Mouse (Mus musculus) macrophage (primary cell): Measurements from ENCODE around the gene Ptpn3. TPM values are rescaled to one million over a fixed set of nuclear protein-coding genes. Genes with fewer than 3 reads are reported as not detected.

Experiments used
- H3K27ac ChIP-seq: fragments of 350-480 bp; formaldehyde crosslinking; 2 replicates; pipeline ENCODE4 v1.9.0; 2021
- H3K36me3 ChIP-seq: fragments of 350-480 bp; formaldehyde crosslinking; 2 replicates; pipeline ENCODE4 v1.9.0; 2021; ENCODE audit errors: inconsistent target
- H3K4me3 ChIP-seq: fragments of 350-480 bp; formaldehyde crosslinking; 2 replicates; pipeline ENCODE4 v1.9.0; 2021; ENCODE audit errors: inconsistent target
- H3K79me2 ChIP-seq: fragments of 350-480 bp; formaldehyde crosslinking; 2 replicates; pipeline ENCODE4 v1.9.0; 2021; ENCODE audit errors: inconsistent target
- WGBS: methylation state at CpG from one replicate; pipeline ENCODE4 v1.1.7; 2026; ENCODE audit warnings: inconsistent platforms; ENCODE audit not compliant: missing documents; 5-methylcytosine and 5-hydroxymethylcytosine counted together
- polyA plus RNA-seq: library from polyadenylated mRNA; stranded (reverse); fragments of 250-400 nt; gene quantifications from 3 replicates; pipeline ENCODE4 v1.2.4, GENCODE M21; 2018; ENCODE audit warnings: inconsistent platforms

The Ptpn3 gene
- polyA plus RNA-seq, 1 experiment from 2014 or later: 0.09 TPM

- H3K4me3 ChIP-seq: no peak overlapping the region
- no peaks in the 10 kb centered on the region for H3K79me2 ChIP-seq
- WGBS: 90% methylated on average over 8 of the region's 8 CpGs
- no peak overlapping the region for H3K27ac ChIP-seq
- no peaks in the 10 kb centered on the region for H3K36me3 ChIP-seq
Measured at GRCm38 (mm10) chr4:57262451-57262850, 39.2 kb downstream of the Ptpn3 start.

- no peaks in the 10 kb centered on the region for H3K79me2 ChIP-seq
- WGBS: 83% methylated on average over 9 of the region's 9 CpGs
- H3K36me3 ChIP-seq: no peaks in the 10 kb centered on the region
- H3K27ac ChIP-seq: no peak overlapping the region
- H3K4me3 ChIP-seq: no peak overlapping the region
Measured at GRCm38 (mm10) chr4:57261813-57262212, 39.8 kb downstream of the Ptpn3 start.

GRCm38 (mm10) chr4:57258159-57259035, 43.2 kb downstream of the Ptpn3 start:
- Histone ChIP-seq H3K4me3 (no peak overlapping the region), H3K27ac (no peak overlapping the region), H3K36me3 (no peaks in the 10 kb centered on the region), H3K79me2 (no peaks in the 10 kb centered on the region)
- WGBS: 91% methylated on average over 13 of the region's 14 CpGs

GRCm38 (mm10) chr4:57257409-57257808, 44.2 kb downstream of the Ptpn3 start:
- Histone ChIP-seq H3K4me3 (no peak overlapping the region), H3K36me3 (no peaks in the 10 kb centered on the region), H3K27ac (no peak overlapping the region), H3K79me2 (no peaks in the 10 kb centered on the region)
- WGBS: 97% methylated on average over 8 of the region's 8 CpGs

GRCm38 (mm10) chr4:57256761-57257160, 44.9 kb downstream of the Ptpn3 start:
- H3K79me2 ChIP-seq: no peaks in the 10 kb centered on the region

GRCm38 (mm10) chr4:57254412-57254811, 47.2 kb downstream of the Ptpn3 start:
- 97% methylated on average over 3 of the region's 6 CpGs for WGBS
- Histone ChIP-seq H3K36me3 (no peaks in the 10 kb centered on the region), H3K4me3 (no peak overlapping the region), H3K79me2 (no peaks in the 10 kb centered on the region), H3K27ac (no peak overlapping the region)

More at GRCm38 (mm10) chr4:57256761-57257160, 44.9 kb downstream of the Ptpn3 start:
- H3K4me3 ChIP-seq: no peak overlapping the region
- WGBS: 95% methylated on average over 4 of the region's 4 CpGs
- H3K36me3 ChIP-seq: no peaks in the 10 kb centered on the region
- no peak overlapping the region for H3K27ac ChIP-seq

GRCm38 (mm10) chr4:57250636-57251035, 51.0 kb downstream of the Ptpn3 start:
- no peak overlapping the region for H3K27ac ChIP-seq
- H3K79me2 ChIP-seq: no peaks in the 10 kb centered on the region
- WGBS: 15% methylated on average over 2 of the region's 2 CpGs
- no peak overlapping the region for H3K4me3 ChIP-seq
- no peaks in the 10 kb centered on the region for H3K36me3 ChIP-seq

GRCm38 (mm10) chr4:57249108-57249507, 52.5 kb downstream of the Ptpn3 start:
- H3K79me2 ChIP-seq: no peaks in the 10 kb centered on the region
- H3K36me3 ChIP-seq: no peaks in the 10 kb centered on the region
- 90% methylated on average over 8 of the region's 8 CpGs for WGBS
- H3K27ac ChIP-seq: no peak overlapping the region
- no peak overlapping the region for H3K4me3 ChIP-seq

GRCm38 (mm10) chr4:57244874-57245273, 56.8 kb downstream of the Ptpn3 start:
- Histone ChIP-seq H3K27ac (no peak overlapping the region), H3K4me3 (no peak overlapping the region), H3K79me2 (no peaks in the 10 kb centered on the region), H3K36me3 (no peaks in the 10 kb centered on the region)
- 89% methylated on average over 10 of the region's 10 CpGs for WGBS

GRCm38 (mm10) chr4:57243312-57243711, 58.3 kb downstream of the Ptpn3 start:
- Histone ChIP-seq H3K36me3 (no peaks in the 10 kb centered on the region), H3K4me3 (no peak overlapping the region), H3K27ac (no peak overlapping the region), H3K79me2 (no peaks in the 10 kb centered on the region)
- 91% methylated on average over 11 of the region's 11 CpGs for WGBS

- Histone ChIP-seq H3K36me3 (no peaks in the 10 kb centered on the region), H3K4me3 (no peak overlapping the region), H3K27ac (no peak overlapping the region), H3K79me2 (no peaks in the 10 kb centered on the region)
- WGBS: 87% methylated on average over 10 of the region's 10 CpGs
Measured at GRCm38 (mm10) chr4:57240934-57241333, 60.7 kb downstream of the Ptpn3 start.

- H3K36me3 ChIP-seq: no peaks in the 10 kb centered on the region
- no peak overlapping the region for H3K4me3 ChIP-seq
- no peaks in the 10 kb centered on the region for H3K79me2 ChIP-seq
- 96% methylated on average over 7 of the region's 7 CpGs for WGBS
- no peak overlapping the region for H3K27ac ChIP-seq
Measured at GRCm38 (mm10) chr4:57240100-57240499, 61.5 kb downstream of the Ptpn3 start.

GRCm38 (mm10) chr4:57239112-57239511, 62.5 kb downstream of the Ptpn3 start:
- no peaks in the 10 kb centered on the region for H3K79me2 ChIP-seq
- no peaks in the 10 kb centered on the region for H3K36me3 ChIP-seq
- no peak overlapping the region for H3K4me3 ChIP-seq
- WGBS: 86% methylated on average over 6 of the region's 6 CpGs
- H3K27ac ChIP-seq: no peak overlapping the region

- 94% methylated on average over 7 of the region's 7 CpGs for WGBS
- Histone ChIP-seq H3K27ac (no peak overlapping the region), H3K36me3 (no peaks in the 10 kb centered on the region), H3K79me2 (no peaks in the 10 kb centered on the region), H3K4me3 (no peak overlapping the region)
Measured at GRCm38 (mm10) chr4:57238118-57238517, 63.5 kb downstream of the Ptpn3 start.

- no peaks in the 10 kb centered on the region for H3K79me2 ChIP-seq
- WGBS: 76% methylated on average over 5 of the region's 5 CpGs
- no peak overlapping the region for H3K4me3 ChIP-seq
- no peak overlapping the region for H3K27ac ChIP-seq
- H3K36me3 ChIP-seq: no peaks in the 10 kb centered on the region
Measured at GRCm38 (mm10) chr4:57236513-57236912, 65.1 kb downstream of the Ptpn3 start.
